Mouse (Mus musculus): ENCODE results near the gene Hsf5. TPM values are rescaled to one million over a fixed set of nuclear protein-coding genes. Genes with fewer than 3 reads are reported as not detected.

Gene Hsf5
- polyA plus RNA-seq, 1 experiment from 2014 or later = 0.36 TPM

DNA sequence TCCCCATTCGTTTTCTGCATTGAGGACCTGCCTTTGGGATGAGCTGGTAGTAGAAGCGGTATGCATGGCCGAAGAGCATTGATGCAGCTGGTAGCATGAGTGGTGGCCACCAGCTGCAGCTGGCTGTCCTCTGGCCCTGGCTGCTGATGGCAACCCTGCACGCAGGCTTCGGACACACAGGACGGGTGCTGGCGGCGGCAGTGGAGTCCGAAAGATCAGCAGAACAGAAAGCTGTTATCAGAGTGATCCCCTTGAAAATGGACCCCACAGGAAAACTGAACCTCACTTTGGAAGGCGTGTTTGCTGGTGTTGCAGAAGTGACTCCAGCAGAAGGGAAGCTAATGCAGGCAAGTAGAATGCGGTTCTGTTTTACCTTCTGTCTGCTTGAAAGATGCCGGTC lies 47.6 kb downstream of the Hsf5 start:
- Histone ChIP-seq H3K27ac (replicated peaks) (no peak overlapping the region), H3K27me3 (peaks cover 21% of the 10 kb centered on the region), H3K4me3 (no peak overlapping the region), H3K9me3 (no peaks in the 10 kb centered on the region), H3K4me1 (peaks cover 8% of the 10 kb centered on the region), H3K9ac (replicated peaks) (no peak overlapping the region), H3K36me3 (no peaks in the 10 kb centered on the region), H3K4me2 (replicated peaks) (no peak overlapping the region)
- no peak for ATAC-seq (ENCODE audit: low FRiP score, low read depth)
- WGBS = 85% methylated on average over 12 of the region's 12 CpGs

DNA sequence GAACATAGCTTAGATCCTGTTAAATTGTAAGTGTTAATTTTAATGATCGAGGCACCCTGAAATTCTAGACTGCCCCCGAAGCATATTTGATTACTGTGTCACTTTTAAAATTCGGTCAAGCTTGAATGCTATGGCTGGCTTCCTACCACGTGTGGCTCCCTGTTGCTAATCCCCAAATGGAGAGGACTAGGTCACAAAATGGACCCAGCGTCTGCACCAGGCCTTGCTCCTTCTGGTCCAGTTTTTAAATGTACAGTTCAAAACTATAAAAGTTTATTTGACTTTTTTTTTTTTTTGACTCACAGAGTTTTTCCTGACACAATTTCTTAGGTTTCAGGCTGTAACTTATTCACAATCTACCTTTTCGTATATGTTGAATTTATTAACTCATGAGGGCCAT lies 48.3 kb downstream of the Hsf5 start:
- Histone ChIP-seq H3K9ac (replicated peaks) (no peak overlapping the region), H3K4me2 (replicated peaks) (no peak overlapping the region), H3K4me1 (peaks cover 8% of the 10 kb centered on the region), H3K27me3 (peaks cover 21% of the 10 kb centered on the region), H3K27ac (replicated peaks) (no peak overlapping the region), H3K4me3 (no peak overlapping the region), H3K36me3 (no peaks in the 10 kb centered on the region), H3K9me3 (no peaks in the 10 kb centered on the region)
- ATAC-seq (ENCODE audit: low FRiP score, low read depth) = no peak
- WGBS = 67% methylated on average over 6 of the region's 6 CpGs

DNA sequence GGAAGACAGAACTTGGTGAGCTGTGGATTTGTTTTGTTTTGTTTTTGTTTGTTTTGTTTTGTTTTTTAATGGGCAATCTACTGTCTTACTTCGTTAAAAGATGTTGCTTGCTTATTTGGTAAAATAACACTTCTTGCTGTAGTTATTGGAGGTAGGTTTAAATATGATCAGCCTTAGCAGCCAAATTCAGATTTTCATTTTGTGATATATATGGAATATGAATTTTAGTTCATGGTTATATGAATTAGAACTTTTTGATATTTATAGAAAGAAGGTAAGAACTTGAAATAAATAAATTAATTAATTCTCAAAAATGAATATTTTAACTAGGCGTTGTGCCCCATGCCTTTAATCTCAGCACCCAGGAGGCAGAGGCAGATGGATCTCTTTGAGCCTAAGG lies 48.7 kb downstream of the Hsf5 start:
- Histone ChIP-seq H3K27ac (replicated peaks) (no peak overlapping the region), H3K9me3 (no peaks in the 10 kb centered on the region), H3K9ac (replicated peaks) (no peak overlapping the region), H3K4me1 (peaks cover 8% of the 10 kb centered on the region), H3K27me3 (peaks cover 21% of the 10 kb centered on the region), H3K4me2 (replicated peaks) (no peak overlapping the region), H3K4me3 (no peak overlapping the region), H3K36me3 (no peaks in the 10 kb centered on the region)
- ATAC-seq (ENCODE audit: low FRiP score, low read depth) = no peak
- 75% methylated on average over 2 of the region's 2 CpGs for WGBS

DNA sequence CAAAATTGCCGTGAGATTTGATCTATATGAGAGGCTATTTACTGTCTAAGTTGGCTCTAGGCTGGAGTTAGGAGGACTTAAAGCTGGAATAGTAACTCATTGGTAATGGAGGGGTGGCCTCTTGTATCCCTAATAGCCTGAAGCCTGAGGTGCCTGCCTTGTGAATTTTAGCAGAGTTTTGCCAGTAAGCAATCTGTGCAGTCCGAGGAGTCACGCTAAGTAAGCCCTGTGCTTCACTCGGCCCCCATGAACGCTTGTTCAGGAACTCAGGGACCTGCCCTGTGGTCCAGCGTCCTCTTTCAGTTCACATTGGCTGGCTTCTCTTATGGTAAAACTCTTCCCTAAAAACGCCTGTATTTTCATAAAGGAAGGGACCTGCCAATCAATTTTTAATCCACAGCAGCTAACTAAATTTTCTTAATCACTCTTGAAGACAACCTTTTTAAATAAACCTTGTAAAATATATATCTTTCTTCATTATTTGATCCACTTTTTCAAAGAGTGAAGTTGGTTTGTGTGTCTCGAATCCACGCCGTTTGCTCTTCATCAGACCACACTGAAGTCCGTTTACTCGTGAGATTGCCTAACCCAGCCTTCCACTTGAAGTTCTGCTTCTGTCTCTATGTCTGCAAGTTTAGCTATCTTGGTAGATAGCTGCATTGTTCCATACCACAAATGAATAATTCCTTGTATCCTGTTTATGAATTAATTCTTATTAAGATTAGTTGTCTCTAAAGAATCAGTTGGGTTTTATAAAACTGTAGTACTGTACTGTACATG lies 49.5 kb downstream of the Hsf5 start:
- no peaks in the 10 kb centered on the region for H3K36me3 ChIP-seq
- H3K9me3 ChIP-seq = no peaks in the 10 kb centered on the region
- ATAC-seq (ENCODE audit: low FRiP score, low read depth) = no peak
- no peak overlapping the region for H3K4me2 ChIP-seq (replicated peaks)
- peaks cover 8% of the 10 kb centered on the region for H3K4me1 ChIP-seq
- peaks cover 21% of the 10 kb centered on the region for H3K27me3 ChIP-seq
- 80% methylated on average over 12 of the region's 12 CpGs for WGBS
- no peak overlapping the region for H3K4me3 ChIP-seq
- H3K27ac ChIP-seq (replicated peaks) = no peak overlapping the region
- H3K9ac ChIP-seq (replicated peaks) = no peak overlapping the region

DNA sequence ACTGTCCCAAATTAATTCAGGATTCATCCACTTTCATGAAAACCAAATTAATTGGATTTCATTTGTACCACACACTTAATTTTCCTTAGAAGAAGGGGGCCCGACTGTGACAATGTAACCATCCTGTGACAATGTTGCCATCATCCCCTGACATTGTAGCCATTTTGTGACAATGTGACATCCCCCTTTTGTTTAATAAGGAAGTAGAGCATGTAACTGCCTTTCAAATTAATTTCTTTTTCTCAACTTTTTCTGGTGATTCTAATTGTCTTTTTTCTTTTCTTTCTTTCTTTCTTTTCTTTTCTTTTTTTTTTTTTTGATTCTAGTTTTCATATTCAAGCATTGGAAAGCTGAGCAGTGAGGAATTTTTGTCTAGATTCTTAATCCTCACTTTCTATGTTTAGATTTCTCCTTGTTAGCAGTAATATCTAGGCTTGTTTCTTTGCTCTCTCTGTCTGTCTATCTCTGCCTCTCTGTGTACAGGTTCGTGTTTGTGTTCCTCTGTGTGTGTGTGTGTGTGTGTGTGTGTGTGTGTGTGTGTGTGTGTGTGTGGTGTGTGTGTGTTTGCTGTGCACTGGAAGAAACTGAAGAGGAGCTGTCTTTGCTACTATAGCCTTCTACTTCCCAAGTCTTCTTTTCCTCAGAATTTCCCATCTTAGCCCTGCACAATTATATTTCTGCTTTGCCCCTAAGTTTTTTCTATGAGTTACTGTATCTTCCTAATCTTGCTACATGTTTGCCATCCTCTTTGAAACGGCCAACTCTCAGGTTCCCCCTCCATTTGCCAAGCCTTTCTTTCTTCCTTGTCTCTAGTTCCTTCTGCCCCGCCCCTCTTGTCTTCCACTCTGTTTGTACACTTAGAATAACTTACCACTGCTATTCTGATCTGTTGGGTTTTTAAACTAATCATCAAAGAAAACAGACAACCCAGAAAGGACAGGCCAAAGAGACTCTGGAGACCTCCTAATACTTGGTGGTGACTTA lies 50.4 kb downstream of the Hsf5 start:
- Histone ChIP-seq H3K27me3 (peaks cover 21% of the 10 kb centered on the region), H3K4me3 (no peak overlapping the region), H3K36me3 (no peaks in the 10 kb centered on the region), H3K9me3 (no peaks in the 10 kb centered on the region), H3K4me1 (peaks cover 7% of the 10 kb centered on the region), H3K27ac (replicated peaks) (no peak overlapping the region), H3K9ac (replicated peaks) (no peak overlapping the region), H3K4me2 (replicated peaks) (no peak overlapping the region)
- WGBS = 71% methylated on average over 4 of the region's 4 CpGs
- no peak for ATAC-seq (ENCODE audit: low FRiP score, low read depth)

DNA sequence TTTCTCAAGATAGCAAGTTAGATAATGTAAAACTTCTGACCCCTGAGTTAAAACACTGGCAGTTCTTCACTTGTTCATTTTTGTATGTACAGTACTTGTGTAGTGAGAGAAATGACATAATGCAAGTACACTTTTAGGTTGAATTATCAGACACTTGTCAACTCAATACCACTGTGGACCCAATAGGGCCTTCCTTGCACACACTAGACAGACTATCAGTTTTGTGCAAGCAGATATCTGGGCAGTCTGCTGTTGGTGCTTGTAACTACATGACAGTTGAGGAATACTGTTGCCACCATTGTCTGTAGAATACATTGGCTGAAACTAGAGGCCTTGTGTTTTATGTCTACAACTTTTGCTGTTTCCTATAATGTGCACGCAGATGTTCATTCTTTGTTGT lies 56.3 kb downstream of the Hsf5 start:
- ATAC-seq (ENCODE audit: low FRiP score, low read depth) = no peak
- Histone ChIP-seq H3K4me2 (replicated peaks) (no peak overlapping the region), H3K27me3 (no peaks in the 10 kb centered on the region), H3K4me3 (no peak overlapping the region), H3K9me3 (no peaks in the 10 kb centered on the region), H3K27ac (replicated peaks) (no peak overlapping the region), H3K4me1 (no peaks in the 10 kb centered on the region), H3K9ac (replicated peaks) (no peak overlapping the region), H3K36me3 (no peaks in the 10 kb centered on the region)
- 97% methylated on average over 1 of the region's 1 CpGs for WGBS

DNA sequence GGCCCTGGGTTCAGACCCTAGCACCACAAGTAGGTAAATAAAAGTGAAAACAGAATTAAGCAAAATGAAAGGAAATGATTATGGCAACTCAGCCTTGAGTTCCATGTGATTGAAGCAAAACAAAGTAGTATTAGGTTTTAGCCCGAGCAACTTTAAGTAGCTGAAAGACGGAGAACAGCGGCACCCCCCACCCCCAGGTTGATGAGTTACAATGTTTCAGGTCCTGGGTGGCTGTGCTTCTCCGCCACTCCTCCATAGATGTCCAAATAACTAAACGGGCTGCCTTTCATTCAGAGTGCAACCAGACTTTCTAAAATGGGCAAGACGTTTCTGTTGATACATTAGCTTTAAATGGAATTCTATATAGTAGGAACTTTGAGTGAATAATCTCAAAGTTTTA lies 58.6 kb downstream of the Hsf5 start:
- H3K9me3 ChIP-seq = no peaks in the 10 kb centered on the region
- no peak for ATAC-seq (ENCODE audit: low FRiP score, low read depth)
- no peak overlapping the region for H3K4me3 ChIP-seq
- WGBS = 92% methylated on average over 6 of the region's 6 CpGs
- H3K27ac ChIP-seq (replicated peaks) = no peak overlapping the region
- H3K27me3 ChIP-seq = no peaks in the 10 kb centered on the region
- H3K9ac ChIP-seq (replicated peaks) = no peak overlapping the region
- H3K4me1 ChIP-seq = no peaks in the 10 kb centered on the region
- no peaks in the 10 kb centered on the region for H3K36me3 ChIP-seq
- no peak overlapping the region for H3K4me2 ChIP-seq (replicated peaks)

DNA sequence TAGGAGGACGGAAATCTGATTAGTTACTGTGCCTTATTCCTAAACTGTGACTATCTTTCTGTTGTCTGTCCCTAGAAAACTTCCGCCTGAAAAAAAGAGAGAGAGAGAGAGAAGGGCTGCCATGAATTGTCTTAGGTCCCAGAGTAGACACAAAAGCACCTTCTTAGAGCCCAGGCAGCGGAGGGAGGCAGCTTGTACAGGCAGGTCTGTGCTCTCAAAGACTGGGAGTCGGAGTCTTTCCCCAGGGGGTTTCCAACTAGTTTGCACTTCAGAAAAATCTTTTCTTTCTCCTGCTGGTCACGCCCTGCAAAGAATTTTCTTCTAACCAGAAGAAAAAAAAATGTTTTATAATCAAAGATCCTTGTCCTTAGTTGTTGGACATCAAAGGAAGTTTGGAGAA lies 60.8 kb downstream of the Hsf5 start:
- H3K9me3 ChIP-seq = no peaks in the 10 kb centered on the region
- H3K27ac ChIP-seq (replicated peaks) = no peak overlapping the region
- 33% methylated on average over 5 of the region's 5 CpGs for WGBS
- H3K27me3 ChIP-seq = no peaks in the 10 kb centered on the region
- ATAC-seq (ENCODE audit: low FRiP score, low read depth) = no peak
- no peak overlapping the region for H3K4me2 ChIP-seq (replicated peaks)
- no peaks in the 10 kb centered on the region for H3K4me1 ChIP-seq
- no peak overlapping the region for H3K4me3 ChIP-seq
- H3K36me3 ChIP-seq = no peaks in the 10 kb centered on the region
- H3K9ac ChIP-seq (replicated peaks) = no peak overlapping the region

DNA sequence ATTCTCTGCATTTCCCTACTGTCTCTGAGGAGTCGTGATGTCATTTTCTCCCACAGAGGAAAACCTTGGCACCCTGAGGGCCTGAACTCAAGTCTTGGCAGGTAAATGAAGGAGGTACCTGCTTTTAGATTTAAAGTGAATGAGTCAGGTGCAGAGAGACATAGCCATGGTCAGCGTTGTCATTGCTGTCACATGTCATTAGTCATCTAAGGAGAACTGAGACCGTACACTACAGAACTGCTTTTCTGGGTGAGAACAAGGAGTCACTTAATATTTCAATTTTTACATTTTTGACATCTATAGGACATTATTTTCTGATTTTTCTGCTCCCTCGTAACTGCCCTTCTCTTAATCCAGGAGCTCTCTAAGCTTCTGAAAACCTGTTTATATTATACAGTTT lies 61.6 kb downstream of the Hsf5 start:
- 0 out of 2 replicates have a peak, but pooled peaks cover 4% of the 10 kb centered on the region for H3K4me1 ChIP-seq
- ATAC-seq (ENCODE audit: low FRiP score, low read depth) = no peak
- no peaks in the 10 kb centered on the region for H3K27me3 ChIP-seq
- 87% methylated on average over 4 of the region's 4 CpGs for WGBS
- no peak overlapping the region for H3K9ac ChIP-seq (replicated peaks)
- H3K36me3 ChIP-seq = no peaks in the 10 kb centered on the region
- no peak overlapping the region for H3K27ac ChIP-seq (replicated peaks)
- no peak overlapping the region for H3K4me2 ChIP-seq (replicated peaks)
- H3K9me3 ChIP-seq = no peaks in the 10 kb centered on the region
- H3K4me3 ChIP-seq = no peak overlapping the region

DNA sequence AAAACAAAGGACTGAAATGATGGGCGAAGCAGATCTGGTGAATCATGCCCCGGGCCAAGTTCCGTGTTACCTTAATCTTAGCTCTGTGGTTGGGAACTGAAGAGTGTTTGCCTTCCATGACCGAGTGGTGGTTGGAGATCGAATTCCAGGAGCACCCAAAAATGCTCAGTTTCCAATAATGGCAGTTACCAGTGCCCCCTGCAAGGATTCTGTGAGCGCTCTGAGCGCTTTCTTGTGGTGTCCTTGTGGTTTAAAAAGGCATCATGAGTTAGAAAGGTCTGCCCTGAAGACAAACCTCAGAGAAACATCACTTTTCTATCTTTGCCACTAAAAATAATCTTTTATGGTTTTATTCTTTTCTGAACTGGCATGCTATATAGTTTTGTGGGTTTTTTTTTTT lies 62.0 kb downstream of the Hsf5 start:
- WGBS = 88% methylated on average over 7 of the region's 7 CpGs
- Histone ChIP-seq H3K36me3 (no peaks in the 10 kb centered on the region), H3K27me3 (no peaks in the 10 kb centered on the region), H3K9ac (replicated peaks) (no peak overlapping the region), H3K27ac (replicated peaks) (no peak overlapping the region), H3K4me2 (replicated peaks) (no peak overlapping the region), H3K4me1 (0 out of 2 replicates have a peak, but pooled peaks cover 4% of the 10 kb centered on the region), H3K4me3 (no peak overlapping the region), H3K9me3 (no peaks in the 10 kb centered on the region)
- no peak for ATAC-seq (ENCODE audit: low FRiP score, low read depth)

DNA sequence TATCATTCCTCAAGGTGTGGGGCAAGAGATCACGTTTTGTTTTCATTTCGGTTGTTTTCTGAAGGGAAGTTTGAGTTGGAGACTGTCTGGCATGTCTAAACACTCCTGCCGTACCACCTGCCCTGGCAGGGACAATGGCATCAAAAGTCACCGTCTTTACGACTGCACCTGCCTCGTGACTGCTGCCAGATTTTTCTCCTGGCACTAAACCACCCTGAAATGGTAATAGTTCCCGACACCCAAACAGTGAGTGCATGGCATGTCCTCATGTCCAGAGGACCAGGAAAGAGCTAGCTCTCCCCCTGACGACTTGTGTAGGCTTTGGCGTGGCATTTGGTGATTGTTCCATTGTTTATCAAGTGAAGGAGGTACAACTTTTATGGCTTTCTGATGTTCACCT lies 63.8 kb downstream of the Hsf5 start:
- Histone ChIP-seq H3K9ac (replicated peaks) (no peak overlapping the region), H3K4me2 (replicated peaks) (no peak overlapping the region), H3K27me3 (no peaks in the 10 kb centered on the region), H3K4me1 (0 out of 2 replicates have a peak, but pooled peaks cover 4% of the 10 kb centered on the region), H3K27ac (replicated peaks) (no peak overlapping the region), H3K36me3 (no peaks in the 10 kb centered on the region), H3K9me3 (no peaks in the 10 kb centered on the region), H3K4me3 (no peak overlapping the region)
- 92% methylated on average over 9 of the region's 9 CpGs for WGBS
- ATAC-seq (ENCODE audit: low FRiP score, low read depth) = no peak

DNA sequence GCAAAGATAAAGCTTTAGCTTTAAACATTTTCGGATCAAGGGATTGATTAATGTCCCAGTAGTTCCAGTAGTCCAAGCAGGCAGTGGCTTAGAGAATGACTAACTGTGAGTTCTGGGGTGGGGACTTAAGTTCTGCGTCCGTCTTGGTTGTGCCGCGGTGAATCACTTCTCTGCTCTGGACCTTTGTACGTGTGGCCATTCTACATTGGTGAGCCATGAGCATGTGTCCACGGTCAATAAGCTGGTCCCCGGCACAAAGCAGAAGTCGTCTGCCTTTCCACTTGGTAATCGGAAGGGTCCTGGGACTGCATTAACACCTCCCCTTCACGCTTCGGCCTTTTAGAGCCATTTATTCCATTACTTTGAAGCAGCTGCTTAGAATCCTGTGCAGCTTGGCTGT lies 65.1 kb downstream of the Hsf5 start:
- Histone ChIP-seq H3K27ac (replicated peaks) (no peak overlapping the region), H3K36me3 (no peaks in the 10 kb centered on the region), H3K4me1 (0 out of 2 replicates have a peak, but pooled peaks cover 7% of the 10 kb centered on the region), H3K27me3 (no peaks in the 10 kb centered on the region), H3K9me3 (no peaks in the 10 kb centered on the region), H3K9ac (replicated peaks) (no peak overlapping the region), H3K4me3 (no peak overlapping the region), H3K4me2 (replicated peaks) (no peak overlapping the region)
- WGBS = 89% methylated on average over 12 of the region's 12 CpGs
- no peak for ATAC-seq (ENCODE audit: low FRiP score, low read depth)
